Mouse (Mus musculus) ES-E14 (cell line): ENCODE measurements around the gene Ywhab.

Experiments
- CHD2 ChIP-seq: IDR thresholded peaks from 2 replicates; pipeline ENCODE4 v1.6.1; 2014; ENCODE audit warnings: mild to moderate bottlenecking, low read depth, low read length, inconsistent platforms
- HCFC1 ChIP-seq: IDR thresholded peaks from 2 replicates; pipeline ENCODE4 v1.6.1; 2012; ENCODE audit warnings: low read length, inconsistent platforms, borderline replicate concordance; ENCODE audit not compliant: insufficient read depth
- MAFK ChIP-seq: IDR thresholded peaks from 2 replicates; pipeline ENCODE4 v1.6.1; 2014; ENCODE audit warnings: mild to moderate bottlenecking, low read depth, low read length, inconsistent platforms; ENCODE audit not compliant: insufficient read depth
- ZC3H11A ChIP-seq: IDR thresholded peaks from 2 replicates; pipeline ENCODE4 v1.6.1; 2012; ENCODE audit warnings: low read depth, mild to moderate bottlenecking, inconsistent platforms, low read length, borderline replicate concordance
- ZNF384 ChIP-seq: IDR thresholded peaks from 2 replicates; pipeline ENCODE4 v1.6.1; 2012; ENCODE audit warnings: low read depth, low read length, inconsistent platforms

DNA sequence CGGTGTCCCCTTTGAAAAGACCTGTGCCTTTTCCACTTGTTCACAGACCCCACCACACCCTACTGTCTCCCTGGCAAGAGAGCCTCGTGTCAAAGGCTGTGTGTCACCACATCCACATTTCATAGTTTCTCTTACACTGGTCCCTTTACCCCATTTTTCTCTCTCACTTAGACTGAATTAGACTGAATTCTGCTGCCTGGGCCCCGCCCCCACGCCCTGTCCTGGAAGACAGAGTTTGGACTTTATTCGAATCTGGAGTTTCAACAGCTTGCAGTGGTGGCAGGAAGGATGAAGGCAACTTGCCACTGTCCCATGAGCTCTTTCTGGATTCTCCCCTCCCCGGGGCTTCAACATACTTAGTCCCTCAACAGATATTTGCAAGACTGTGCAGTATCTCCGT lies 29.1 kb upstream of the Ywhab start:
- TF ChIP-seq ZNF384 (no peak), ZC3H11A (no peak), CHD2 (no peak), MAFK (no peak), HCFC1 (no peak)
